Mouse (Mus musculus): ENCODE measurements around the gene Nrbp1. TPM values are rescaled to one million over a fixed set of nuclear protein-coding genes. Genes with fewer than 3 reads are reported as not detected.
A peak's percentile ranks its signal among the peaks of the same experiment; 100 is the strongest.

Gene Nrbp1
- 163 and 171 TPM in 2 replicates for polyA plus RNA-seq (2015; fragmentation: Nextera tagmentation; extraction: Ambion mirVana)

DNA sequence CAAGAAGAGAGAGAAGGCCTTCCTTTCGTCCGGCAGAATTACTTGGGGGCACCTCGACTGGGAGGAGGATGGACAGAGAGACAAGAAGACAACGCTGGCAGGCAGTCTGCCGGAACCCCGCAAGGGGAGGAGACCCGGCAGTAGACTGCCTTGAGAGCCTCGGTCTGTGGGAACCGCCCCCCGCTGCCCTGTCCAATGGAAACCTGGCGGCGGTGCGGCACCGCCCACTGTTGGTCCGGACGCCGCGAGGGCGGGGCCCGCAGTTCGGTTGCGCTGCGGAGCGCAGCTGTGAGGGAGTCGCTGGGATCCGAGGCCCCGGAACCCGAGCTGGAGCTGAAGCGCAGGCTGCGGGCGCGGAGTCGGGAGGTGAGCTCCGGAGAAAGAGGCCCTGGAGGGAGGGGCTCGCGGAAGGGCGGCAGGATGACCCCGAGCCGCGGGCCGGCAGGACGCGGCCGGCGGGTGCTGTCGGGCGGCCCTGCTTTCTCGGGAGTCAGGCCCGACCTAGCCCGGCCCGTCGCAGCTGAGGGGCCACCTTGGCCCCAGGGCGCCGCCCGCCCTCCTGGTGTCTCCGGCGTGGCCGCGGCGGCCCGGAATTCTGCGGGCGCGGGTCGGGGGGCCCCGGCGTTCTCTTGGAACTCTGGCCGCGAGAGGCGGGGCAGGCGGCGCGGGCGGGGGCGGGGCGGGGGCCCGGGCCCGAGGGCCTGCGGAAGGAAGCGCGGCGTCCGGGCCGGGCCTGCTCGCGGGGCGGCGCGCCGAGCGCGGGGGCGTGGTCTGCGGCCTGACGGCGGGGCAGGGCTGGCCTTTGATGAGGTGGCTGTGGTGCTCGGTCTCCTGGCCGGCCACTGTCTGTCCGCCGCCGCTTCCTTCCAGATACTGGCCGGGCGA, at the start of gene Nrbp1, which contains the start of gene Gm9970:
Gene Nrbp1 (plus strand): TSS at position 228 of the 885 bp plus-strand sequence.
Gene Gm9970 (minus strand): TSS at position 596 of the 885 bp plus-strand sequence.
- H3K4me2 ChIP-seq, result peak within 1 kb of the TSS; percentile 81
- no peaks in the 10 kb centered on the region for H3K27me3 ChIP-seq
- peaks cover 23% of the 10 kb centered on the region for H3K36me3 ChIP-seq
- under 1% methylated on average over 70 of the region's 103 CpGs for WGBS
- H3K9me3 ChIP-seq, result no peaks in the 10 kb centered on the region
- H3K4me3 ChIP-seq, result peak within 1 kb of the TSS; percentile 98
- ATAC-seq (ENCODE audit: low FRiP score, low read depth), result peak; percentile 98
- H3K4me1 ChIP-seq (replicated peaks), result peaks cover 21% of the 10 kb centered on the region
- H3K9ac ChIP-seq, result peak within 1 kb of the TSS; percentile 99
- H3K27ac ChIP-seq (replicated peaks), result peak within 1 kb of the TSS; percentile 98

GRCm38 (mm10) chr5:31192045-31192938, 48.4 kb upstream of the Nrbp1 start:
- H3K4me1 ChIP-seq (replicated peaks), result peaks cover 21% of the 10 kb centered on the region

DNA sequence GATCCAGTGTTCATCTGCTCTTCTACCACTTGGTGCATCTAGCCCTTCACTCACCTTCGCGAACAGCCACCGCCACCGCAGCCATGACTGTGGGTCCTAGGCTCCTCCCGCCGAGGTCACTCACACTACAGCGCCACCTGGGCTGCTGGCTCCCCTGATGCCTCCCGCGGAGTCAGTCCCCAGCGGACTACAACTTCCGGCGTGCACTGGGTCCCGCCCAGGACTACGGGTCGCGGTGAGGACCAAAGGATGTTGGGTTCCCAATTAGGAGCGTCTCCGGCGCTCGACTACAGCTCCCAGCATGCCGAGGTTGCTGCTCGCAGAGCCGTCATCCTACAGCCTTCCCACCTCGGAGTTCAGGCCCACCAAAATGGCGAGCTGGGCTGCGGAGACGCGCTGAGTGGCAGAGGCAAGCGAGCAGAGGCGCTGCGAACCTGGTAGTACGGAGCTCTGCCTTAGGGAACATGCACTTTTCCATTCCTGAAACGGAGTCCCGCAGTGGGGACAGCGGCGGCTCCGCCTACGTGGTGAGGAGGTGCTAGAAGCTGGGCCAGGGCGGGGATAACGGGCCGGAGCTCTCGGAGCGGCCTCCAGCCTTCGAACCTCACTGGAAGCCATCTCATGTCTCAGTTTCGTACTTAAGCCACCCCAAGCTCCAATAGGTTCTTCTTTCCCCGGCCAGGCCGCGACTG, 47.6 kb upstream of the Nrbp1 start, which contains the start of the genes Snx17 and Eif2b4:
Gene Snx17 (plus strand): TSS at position 289 of the 692 bp plus-strand sequence.
Gene Eif2b4 (minus strand): TSS at position 492 of the 692 bp plus-strand sequence.
- Histone ChIP-seq H3K4me1 (replicated peaks) (peaks cover 21% of the 10 kb centered on the region), H3K27ac (replicated peaks) (peak within 1 kb of the TSS; percentile 87), H3K4me2 (peak within 1 kb of the TSS; percentile 75), H3K27me3 (no peaks in the 10 kb centered on the region), H3K4me3 (peak within 1 kb of the TSS; percentile 72), H3K9ac (peak within 1 kb of the TSS; percentile 87), H3K36me3 (peaks cover 60% of the 10 kb centered on the region), H3K9me3 (no peaks in the 10 kb centered on the region)
- peak; percentile 97 for ATAC-seq (ENCODE audit: low FRiP score, low read depth)
- under 1% methylated on average over 48 of the region's 48 CpGs for WGBS

More at GRCm38 (mm10) chr5:31192045-31192938, 48.4 kb upstream of the Nrbp1 start:
- peaks cover 60% of the 10 kb centered on the region for H3K36me3 ChIP-seq
- H3K27ac ChIP-seq (replicated peaks), result peak overlapping the region; percentile 87
- 15% methylated on average over 42 of the region's 42 CpGs for whole genome bisulfite sequencing
- peak overlapping the region; percentile 75 for H3K4me2 ChIP-seq
- H3K27me3 ChIP-seq, result no peaks in the 10 kb centered on the region
- no peaks in the 10 kb centered on the region for H3K9me3 ChIP-seq
- H3K9ac ChIP-seq, result peak overlapping the region; percentile 74
- peak; percentile 59; the same call in 1 of the 2 replicates for ATAC-seq (ENCODE audit: low FRiP score, low read depth)
- peak overlapping the region; percentile 72 for H3K4me3 ChIP-seq

GRCm38 (mm10) chr5:31193631-31194281, 46.9 kb upstream of the Nrbp1 start:
- no peak for ATAC-seq (ENCODE audit: low FRiP score, low read depth)

GRCm38 (mm10) chr5:31194486-31195485, 45.9 kb upstream of the Nrbp1 start:
- H3K36me3 ChIP-seq, result peaks cover 64% of the 10 kb centered on the region
- peak overlapping the region; percentile 72; the same call in 1 of the 2 replicates for H3K4me3 ChIP-seq
- H3K4me1 ChIP-seq (replicated peaks), result peaks cover 21% of the 10 kb centered on the region
- ATAC-seq (ENCODE audit: low FRiP score, low read depth), result no peak
- no peaks in the 10 kb centered on the region for H3K9me3 ChIP-seq
- WGBS, result 93% methylated on average over 16 of the region's 16 CpGs
- peak overlapping the region; percentile 75; the same call in 1 of the 2 replicates for H3K4me2 ChIP-seq
- no peak overlapping the region for H3K27ac ChIP-seq (replicated peaks)
- H3K9ac ChIP-seq, result no peak overlapping the region
- no peaks in the 10 kb centered on the region for H3K27me3 ChIP-seq

More at GRCm38 (mm10) chr5:31193631-31194281, 46.9 kb upstream of the Nrbp1 start:
- Histone ChIP-seq H3K9ac (peak overlapping the region; percentile 87), H3K4me2 (peak overlapping the region; percentile 75), H3K27me3 (no peaks in the 10 kb centered on the region), H3K4me3 (peak overlapping the region; percentile 72), H3K36me3 (peaks cover 60% of the 10 kb centered on the region), H3K27ac (replicated peaks) (peak overlapping the region; percentile 87), H3K4me1 (replicated peaks) (peaks cover 21% of the 10 kb centered on the region), H3K9me3 (no peaks in the 10 kb centered on the region)
- 14% methylated on average over 25 of the region's 25 CpGs for WGBS

DNA sequence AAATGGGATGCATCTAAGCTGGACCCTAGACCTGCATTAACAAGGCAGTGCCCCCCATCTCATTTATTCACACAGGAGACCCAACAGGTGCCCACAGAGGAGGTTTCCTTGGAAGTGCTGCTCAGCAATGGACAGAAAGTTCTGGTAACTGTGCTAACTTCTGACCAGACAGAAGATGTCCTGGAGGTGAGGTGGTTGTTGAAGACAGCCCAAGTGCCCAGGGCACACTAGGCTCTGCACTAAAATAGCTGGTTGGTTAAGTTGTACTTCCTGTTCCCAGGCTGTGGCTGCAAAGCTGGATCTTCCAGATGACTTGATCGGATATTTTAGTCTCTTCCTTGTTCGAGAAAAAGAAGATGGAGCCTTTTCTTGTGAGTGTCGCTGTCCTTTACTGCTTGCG, 45.0 kb upstream of the Nrbp1 start:
- ATAC-seq (ENCODE audit: low FRiP score, low read depth), result no peak
- peaks cover 62% of the 10 kb centered on the region for H3K36me3 ChIP-seq
- WGBS, result 91% methylated on average over 4 of the region's 4 CpGs

DNA sequence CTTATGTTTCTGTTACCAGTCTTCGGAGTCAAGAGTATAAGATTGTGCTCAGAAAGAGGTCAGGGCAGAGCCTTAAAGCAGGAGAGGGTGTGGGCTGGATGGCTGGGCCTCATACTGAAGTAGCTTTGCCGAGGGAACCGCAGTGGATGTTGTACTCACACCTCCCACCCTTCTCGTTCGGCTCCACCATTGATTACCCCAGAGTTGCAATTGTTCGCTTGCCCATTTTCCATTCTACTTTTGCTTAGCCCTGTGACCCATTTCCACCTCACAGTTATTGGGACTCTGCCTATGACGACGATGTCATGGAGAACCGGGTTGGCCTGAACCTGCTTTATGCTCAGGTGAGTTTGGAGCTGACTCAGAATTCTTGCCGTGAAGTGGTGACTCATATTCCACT, 44.5 kb upstream of the Nrbp1 start:
- no peak overlapping the region for H3K27ac ChIP-seq (replicated peaks)
- 96% methylated on average over 10 of the region's 10 CpGs for WGBS
- H3K27me3 ChIP-seq, result no peaks in the 10 kb centered on the region
- ATAC-seq (ENCODE audit: low FRiP score, low read depth), result no peak
- peaks cover 57% of the 10 kb centered on the region for H3K36me3 ChIP-seq
- peaks cover 33% of the 10 kb centered on the region for H3K4me1 ChIP-seq (replicated peaks)
- no peak overlapping the region for H3K9ac ChIP-seq
- H3K4me3 ChIP-seq, result no peak overlapping the region
- H3K4me2 ChIP-seq, result no peak overlapping the region
- H3K9me3 ChIP-seq, result 0 out of 2 replicates have a peak, but pooled peaks cover 4% of the 10 kb centered on the region

More for the DNA sequence above, 45.0 kb upstream of the Nrbp1 start:
- H3K9ac ChIP-seq, result no peak overlapping the region
- H3K9me3 ChIP-seq, result 0 out of 2 replicates have a peak, but pooled peaks cover 4% of the 10 kb centered on the region
- H3K27me3 ChIP-seq, result no peaks in the 10 kb centered on the region
- H3K27ac ChIP-seq (replicated peaks), result no peak overlapping the region
- H3K4me3 ChIP-seq, result no peak overlapping the region
- peaks cover 27% of the 10 kb centered on the region for H3K4me1 ChIP-seq (replicated peaks)
- H3K4me2 ChIP-seq, result no peak overlapping the region

GRCm38 (mm10) chr5:31197072-31197471, 43.6 kb upstream of the Nrbp1 start:
- no peak overlapping the region for H3K4me3 ChIP-seq
- H3K27ac ChIP-seq (replicated peaks), result no peak overlapping the region
- peaks cover 31% of the 10 kb centered on the region for H3K4me1 ChIP-seq (replicated peaks)
- no peaks in the 10 kb centered on the region for H3K27me3 ChIP-seq
- H3K4me2 ChIP-seq, result no peak overlapping the region
- H3K9ac ChIP-seq, result no peak overlapping the region
- no peak for ATAC-seq (ENCODE audit: low FRiP score, low read depth)
- 94% methylated on average over 12 of the region's 12 CpGs for WGBS
- H3K9me3 ChIP-seq, result 0 out of 2 replicates have a peak, but pooled peaks cover 4% of the 10 kb centered on the region
- peaks cover 57% of the 10 kb centered on the region for H3K36me3 ChIP-seq

DNA sequence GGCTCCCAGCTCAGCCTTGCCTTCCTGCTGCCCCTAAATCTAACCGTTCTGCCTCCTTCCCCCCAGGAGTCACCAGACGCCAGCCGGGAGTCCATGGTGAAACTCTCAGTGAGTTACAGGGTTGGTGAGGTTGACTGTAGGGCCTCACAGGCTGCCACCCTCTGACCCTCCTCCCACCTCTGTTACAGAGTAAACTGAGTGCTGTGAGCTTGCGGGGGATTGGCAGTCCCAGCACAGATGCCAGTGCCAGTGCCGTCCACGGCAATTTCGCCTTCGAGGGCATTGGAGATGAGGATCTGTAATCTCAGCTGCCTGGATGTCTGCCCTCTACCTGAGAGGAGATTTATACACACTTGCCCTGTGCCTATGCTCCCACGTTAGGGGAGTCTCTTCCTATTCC, 42.5 kb upstream of the Nrbp1 start:
- Histone ChIP-seq H3K27me3 (no peaks in the 10 kb centered on the region), H3K4me1 (replicated peaks) (peaks cover 35% of the 10 kb centered on the region), H3K4me2 (no peak overlapping the region), H3K9me3 (0 out of 2 replicates have a peak, but pooled peaks cover 4% of the 10 kb centered on the region), H3K4me3 (no peak overlapping the region), H3K9ac (no peak overlapping the region), H3K36me3 (peaks cover 63% of the 10 kb centered on the region), H3K27ac (replicated peaks) (no peak overlapping the region)
- 81% methylated on average over 9 of the region's 9 CpGs for WGBS
- ATAC-seq (ENCODE audit: low FRiP score, low read depth), result no peak
